ENCODE assay signal across 7 mouse cellular contexts in genomic region chr19:42163764-42164163, GRCm38 (mm10). TPM values are rescaled to one million over a fixed set of nuclear protein-coding genes. Genes with fewer than 3 reads are reported as not detected.
DNase-seq lines count a peak whose midpoint lies in the region; ATAC-seq and TF ChIP-seq lines count a peak whose summit lies in the region.

Gene Zfyve27 (plus strand): TSS chr19:42163951.

- no peaks in the 10 kb centered on the region for H3K79me2 ChIP-seq in C2C12 (ENCODE audit: control insufficient read depth, insufficient read depth)

- TF ChIP-seq CTCF in C2C12 (IDR thresholded peaks at IDR 0.05; ENCODE audit: control insufficient read depth, insufficient read depth, insufficient read length), result no peak

- H3K9me3 ChIP-seq in forebrain, embryonic 12.5 days, result no peaks in the 10 kb centered on the region
- no peaks in the 10 kb centered on the region for H3K9me3 ChIP-seq in limb, embryonic 15.5 days

- no peak within 1 kb of the TSS for H3K9ac ChIP-seq in forebrain, embryonic 12.5 days
- H3K9ac ChIP-seq in limb, embryonic 15.5 days, result no peak within 1 kb of the TSS

- 81% methylated on average over 5 of the region's 5 CpGs for WGBS in forebrain, embryonic 12.5 days
- 69% methylated on average over 5 of the region's 5 CpGs for WGBS in limb, embryonic 15.5 days

- H3K4me2 ChIP-seq in forebrain, embryonic 12.5 days, result no peak within 1 kb of the TSS
- no peak within 1 kb of the TSS for H3K4me2 ChIP-seq in limb, embryonic 15.5 days

- no peak within 1 kb of the TSS for H3K27ac ChIP-seq in forebrain, embryonic 12.5 days
- no peak within 1 kb of the TSS for H3K27ac ChIP-seq in limb, embryonic 15.5 days

- no peaks in the 10 kb centered on the region for H3K79me3 ChIP-seq in C2C12 (ENCODE audit: low read depth)

- H3K4me1 ChIP-seq in forebrain, embryonic 12.5 days, result no peaks in the 10 kb centered on the region
- H3K4me1 ChIP-seq in limb, embryonic 15.5 days, result peaks cover 16% of the 10 kb centered on the region

- no peaks in the 10 kb centered on the region for H3K36me3 ChIP-seq in C2C12 (ENCODE audit: control insufficient read depth, insufficient read depth)
- no peaks in the 10 kb centered on the region for H3K36me3 ChIP-seq in forebrain, embryonic 12.5 days (replicated peaks)
- H3K36me3 ChIP-seq in limb, embryonic 15.5 days, result no peaks in the 10 kb centered on the region

- H3K27me3 ChIP-seq in C2C12 (ENCODE audit: control insufficient read depth, insufficient read depth, insufficient read length), result peaks cover 14% of the 10 kb centered on the region
- H3K27me3 ChIP-seq in forebrain, embryonic 12.5 days, result peaks cover 17% of the 10 kb centered on the region
- peaks cover 15% of the 10 kb centered on the region for H3K27me3 ChIP-seq in limb, embryonic 15.5 days

- no peak for DNase-seq in yolk sac, embryonic 10.5 days (ENCODE audit: low spot score)
- no peak for DNase-seq in ovary, postnatal 10 days (ENCODE audit: low spot score)

- no peak for ATAC-seq in CD4-positive, CD25-positive, alpha-beta regulatory T cell, adult 4 months
- no peak for ATAC-seq in forebrain, embryonic 12.5 days (ENCODE audit: low FRiP score)
- no peak for ATAC-seq in hematopoietic stem cell, adult 5-6 weeks (replicated peaks in 1 of 2; ENCODE audit: insufficient read depth in 1 of 2, low FRiP score in 2 of 2, low TSS enrichment in 1 of 2, low read depth in 1 of 2, poor library complexity in 2 of 2, severe bottlenecking in 2 of 2)
- ATAC-seq in limb, embryonic 15.5 days (ENCODE audit: insufficient number of reproducible peaks, low FRiP score, low TSS enrichment, low read depth), result no peak

- no peak within 1 kb of the TSS for H3K4me3 ChIP-seq in C2C12 (ENCODE audit: insufficient read depth, poor library complexity, severe bottlenecking)
- no peak within 1 kb of the TSS for H3K4me3 ChIP-seq in forebrain, embryonic 12.5 days (replicated peaks)
- H3K4me3 ChIP-seq in limb, embryonic 15.5 days, result no peak within 1 kb of the TSS

- H3ac ChIP-seq in C2C12 (ENCODE audit: control insufficient read depth, insufficient read length, low read depth), result no peak within 1 kb of the TSS

TF ChIP-seq in C2C12, 6 proteins besides CTCF, POLR2A, EP300 and RAD21:
- TF ChIP-seq USF1 (IDR thresholded peaks at IDR 0.05; ENCODE audit: low read depth), result no peak
- no peak for TF ChIP-seq FOSL1 (IDR thresholded peaks at IDR 0.05; ENCODE audit: insufficient read depth, low read length, poor library complexity, severe bottlenecking)
- TF ChIP-seq CEBPB (IDR thresholded peaks at IDR 0.05; ENCODE audit: low read depth), result no peak
TF ChIP-seq in C2C12: peak in this region for 0.

RNA-seq across cellular contexts. Expression of gene Zfyve27, which starts in this region (rescaled TPM):
- 11.3 TPM for polyA plus RNA-seq in C2C12 (2012; fragmentation: generic; extraction: Trizol)
- polyA plus RNA-seq in CD4-positive, CD25-positive, alpha-beta regulatory T cell, adult 4 months (2017; shearing (Covaris generic)), result 10 to 100 TPM; 19.5 to 21.0 TPM
- polyA plus RNA-seq in forebrain, embryonic 12.5 days (2016; fragmentation: Nextera tagmentation; extraction: Ambion mirVana), result 42.9 and 47.3 TPM in 2 replicates
- 20.0 and 37.1 TPM in 2 replicates for total RNA-seq in hematopoietic stem cell, adult 5-6 weeks (2017)
- 22.5 and 25.0 TPM in 2 replicates for polyA plus RNA-seq in limb, embryonic 15.5 days (2015; fragmentation: Nextera tagmentation; extraction: Ambion mirVana)
